Mouse (Mus musculus): ENCODE measurements at regions not wholly inside any gene's neighbourhood (a gene's known extent, or its start where the extent isn't known, plus 50 kb on each side); places are given as distances from the start of the nearest gene placed in this dataset.

GRCm38 (mm10) chrX:12219474-12219873, 59.3 kb upstream of the Bcor start:
- no peak for DNase-seq (ENCODE audit: low spot score)

GRCm38 (mm10) chrX:12224314-12224713, 64.2 kb upstream of the Bcor start:
- DNase-seq (ENCODE audit: low spot score): no peak

GRCm38 (mm10) chrX:12225116-12225891, 65.1 kb upstream of the Bcor start:
- DNase-seq (ENCODE audit: low spot score): no peak

GRCm38 (mm10) chrX:12225892-12226206, 65.7 kb upstream of the Bcor start:
- DNase-seq (ENCODE audit: low spot score): no peak

- DNase-seq (ENCODE audit: low spot score): no peak
These were observed 80.4 kb upstream of the Bcor start for GRCm38 (mm10) chrX:12240505-12241011.

GRCm38 (mm10) chrX:12241751-12242150, 81.6 kb upstream of the Bcor start:
- DNase-seq (ENCODE audit: low spot score): no peak

- DNase-seq (ENCODE audit: low spot score): no peak
These were observed 88.9 kb upstream of the Bcor start for GRCm38 (mm10) chrX:12249071-12249470.

GRCm38 (mm10) chrX:12249911-12250310, 89.8 kb upstream of the Bcor start:
- DNase-seq (ENCODE audit: low spot score): no peak

- DNase-seq (ENCODE audit: low spot score): peak; percentile 27
These were observed 91.9 kb upstream of the Bcor start for GRCm38 (mm10) chrX:12251853-12252679.

- no peak for DNase-seq (ENCODE audit: low spot score)
These were observed 92.5 kb upstream of the Bcor start for GRCm38 (mm10) chrX:12252680-12253021.

GRCm38 (mm10) chrX:12256758-12257157, 96.6 kb upstream of the Bcor start:
- DNase-seq (ENCODE audit: low spot score): no peak

GRCm38 (mm10) chrX:12263834-12264233, 103.7 kb upstream of the Bcor start:
- no peak for DNase-seq (ENCODE audit: low spot score)

GRCm38 (mm10) chrX:12284741-12285140, 124.6 kb upstream of the Bcor start:
- no peak for DNase-seq (ENCODE audit: low spot score)

- no peak for DNase-seq (ENCODE audit: low spot score)
These were observed 125.0 kb upstream of the Bcor start for GRCm38 (mm10) chrX:12285141-12285540.

- no peak for DNase-seq (ENCODE audit: low spot score)
These were observed 126.1 kb upstream of the Bcor start for GRCm38 (mm10) chrX:12285976-12286909.

GRCm38 (mm10) chrX:12286910-12287522, 126.9 kb upstream of the Bcor start:
- DNase-seq (ENCODE audit: low spot score): no peak

GRCm38 (mm10) chrX:12287656-12288561, 127.8 kb upstream of the Bcor start:
- DNase-seq (ENCODE audit: low spot score): no peak

- DNase-seq (ENCODE audit: low spot score): no peak
These were observed 128.5 kb upstream of the Bcor start for GRCm38 (mm10) chrX:12288562-12289117.

GRCm38 (mm10) chrX:12293146-12293545, 133.0 kb upstream of the Bcor start:
- no peak for DNase-seq (ENCODE audit: low spot score)

GRCm38 (mm10) chrX:12294452-12294851, 134.3 kb upstream of the Bcor start:
- no peak for DNase-seq (ENCODE audit: low spot score)

Data from urinary bladder, adult 2 months (tissue).